ENCODE assay signal across 32 mouse cellular contexts in the genomic region with DNA sequence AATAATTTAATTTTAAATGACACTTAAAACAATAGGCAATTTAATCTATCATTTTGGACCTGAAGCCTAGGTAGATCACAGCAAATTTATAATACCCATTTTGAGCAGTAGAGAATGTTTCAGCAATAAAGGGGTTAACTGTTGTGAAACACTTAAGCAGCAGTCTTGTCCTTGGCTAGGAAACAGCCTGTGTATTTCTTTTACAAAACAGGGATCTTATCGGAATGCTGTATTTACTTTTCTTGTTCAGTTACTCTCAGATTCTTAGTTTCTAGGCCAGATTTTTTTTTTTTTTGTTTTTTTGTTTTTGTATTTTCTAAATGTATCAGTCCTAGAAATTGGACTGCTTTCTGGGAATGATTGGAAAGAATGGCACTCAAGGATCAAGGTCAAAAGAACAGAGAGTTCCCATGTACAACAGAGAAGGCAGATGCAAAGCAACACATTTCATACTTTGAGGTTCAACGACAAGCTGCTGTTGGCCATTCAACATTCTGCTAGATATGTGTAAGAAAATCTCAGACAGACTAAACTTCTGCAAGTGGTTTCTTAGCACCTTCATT.
DNase-seq lines count a peak whose midpoint lies in the region; ATAC-seq and TF ChIP-seq lines count a peak whose summit lies in the region.
"Had no signal": no experiment of that assay in that cellular context is flagged by ENCODE, and none has a peak within 500 bp of the region (broad histone marks: within the 10 kb centered on the region; RNA-seq: fewer than 3 reads in every experiment).

No protein-coding gene starts in this region.

- H3K4me2 ChIP-seq in heart, embryonic 12.5 days: no peak overlapping the region
- H3K4me2 ChIP-seq in lung, embryonic 16.5 days (ENCODE audit: low read depth, low read length): no peak overlapping the region
- H3K4me2 ChIP-seq: embryonic facial prominence, embryonic 13.5 days; limb, embryonic 12.5 days; liver, embryonic 12.5 days; midbrain, embryonic 11.5 days had no signal

- DNase-seq in heart, adult 18-20 months: peak; percentile 28 to 33
- no peak for DNase-seq in layer of hippocampus, adult 2 months (ENCODE audit: low spot score in 2 of 2)
- DNase-seq in layer of hippocampus, adult 8-10 months (ENCODE audit: low spot score in 2 of 2): no peak
- no peak for DNase-seq in lung, adult 2 months
- peak; percentile 1 for DNase-seq in yolk sac, embryonic 10.5 days (ENCODE audit: low spot score)
- DNase-seq in hindbrain, embryonic 10.5 days (ENCODE audit: low spot score): no peak
- DNase-seq: adrenal gland, postnatal 14 days; cerebellum, adult 11-12 months; cerebellum, postnatal 10 days; gastrocnemius, adult 2 months; gastrocnemius, postnatal 36 days; kidney, adult 18-20 months; kidney, postnatal 4 days; layer of hippocampus, adult 9-11 months; liver, postnatal 0 days; right cerebral cortex, postnatal 25 days; spleen, adult 18-20 months; thymus, adult 2 months; thymus, postnatal 36 days had no signal

- 47% methylated on average over 2 of the region's 2 CpGs for WGBS in heart, embryonic 12.5 days
- 25% methylated on average over 2 of the region's 2 CpGs for WGBS in lung, embryonic 16.5 days
- WGBS in lung, adult 2 months: 43% methylated on average over 2 of the region's 2 CpGs
- WGBS in hindbrain, embryonic 10.5 days: 70% methylated on average over 2 of the region's 2 CpGs

- H3K4me3 ChIP-seq in heart, embryonic 12.5 days: no peak overlapping the region
- H3K4me3 ChIP-seq in layer of hippocampus, adult 2 months: no peak overlapping the region
- H3K4me3 ChIP-seq in lung, embryonic 16.5 days (ENCODE audit: low read length): no peak overlapping the region
- H3K4me3 ChIP-seq in lung, adult 2 months (replicated peaks; ENCODE audit: extremely low read depth, low read depth, low read length): no peak overlapping the region
- no peak overlapping the region for H3K4me3 ChIP-seq in hindbrain, embryonic 10.5 days
- H3K4me3 ChIP-seq: embryonic facial prominence, embryonic 13.5 days; forebrain, embryonic 10.5 days; gastrocnemius, adult 2 months; heart, embryonic 10.5 days; limb, embryonic 12.5 days; liver, embryonic 12.5 days had no signal

- no peak for TF ChIP-seq POLR2A in lung, adult 2 months (IDR thresholded peaks at IDR 0.05; ENCODE audit: borderline replicate concordance, extremely low read depth, low read depth, low read length)

- no peak for ATAC-seq in heart, embryonic 12.5 days (ENCODE audit: insufficient number of reproducible peaks, low FRiP score)
- peak; percentile 92 for ATAC-seq in lung, embryonic 16.5 days (ENCODE audit: low read depth)
- ATAC-seq: activated CD4-positive, CD25-positive, alpha-beta regulatory T cell, adult 4 months; forebrain, embryonic 16.5 days; hindbrain, embryonic 16.5 days; liver, embryonic 12.5 days; liver, postnatal 0 days; midbrain, embryonic 16.5 days had no signal

- H3K36me3 ChIP-seq in heart, embryonic 12.5 days: no peaks in the 10 kb centered on the region
- H3K36me3 ChIP-seq in lung, embryonic 16.5 days (ENCODE audit: control insufficient read depth, insufficient read depth, low read length): no peaks in the 10 kb centered on the region
- no peaks in the 10 kb centered on the region for H3K36me3 ChIP-seq in hindbrain, embryonic 10.5 days
- H3K36me3 ChIP-seq: embryonic facial prominence, embryonic 13.5 days; forebrain, embryonic 10.5 days; heart, embryonic 10.5 days; limb, embryonic 12.5 days; liver, embryonic 12.5 days had no signal

- no peak overlapping the region for H3K9ac ChIP-seq in heart, embryonic 12.5 days
- no peak overlapping the region for H3K9ac ChIP-seq in lung, embryonic 16.5 days (ENCODE audit: low read length)
- H3K9ac ChIP-seq: embryonic facial prominence, embryonic 13.5 days; limb, embryonic 12.5 days; liver, embryonic 12.5 days; liver, postnatal 0 days had no signal

- H3K9me3 ChIP-seq in heart, embryonic 12.5 days (replicated peaks): no peaks in the 10 kb centered on the region
- H3K9me3 ChIP-seq in lung, embryonic 16.5 days (ENCODE audit: control insufficient read depth, low read length): no peaks in the 10 kb centered on the region
- H3K9me3 ChIP-seq in hindbrain, embryonic 10.5 days: no peaks in the 10 kb centered on the region
- H3K9me3 ChIP-seq: embryonic facial prominence, embryonic 13.5 days; forebrain, embryonic 10.5 days; heart, embryonic 10.5 days; limb, embryonic 12.5 days; liver, embryonic 12.5 days had no signal

- TF ChIP-seq CTCF in layer of hippocampus, adult 2 months (conservative IDR thresholded peaks at IDR 0.05): no peak
- no peak for TF ChIP-seq CTCF in lung, adult 2 months (IDR thresholded peaks at IDR 0.05; ENCODE audit: insufficient read depth, low read length)

- H3K4me1 ChIP-seq in heart, embryonic 12.5 days (replicated peaks): no peaks in the 10 kb centered on the region
- H3K4me1 ChIP-seq in lung, embryonic 16.5 days (replicated peaks; ENCODE audit: control insufficient read depth, insufficient read depth, low read length): no peaks in the 10 kb centered on the region
- H3K4me1 ChIP-seq in lung, adult 2 months (ENCODE audit: control insufficient read depth, insufficient read depth, low read length): no peaks in the 10 kb centered on the region; the same call in 1 of the 2 replicates
- no peaks in the 10 kb centered on the region for H3K4me1 ChIP-seq in hindbrain, embryonic 10.5 days (replicated peaks)
- H3K4me1 ChIP-seq: embryonic facial prominence, embryonic 13.5 days; forebrain, embryonic 10.5 days; heart, embryonic 10.5 days; limb, embryonic 12.5 days; liver, embryonic 12.5 days had no signal

- no peak overlapping the region for H3K27ac ChIP-seq in heart, embryonic 12.5 days (ENCODE audit: poor library complexity, severe bottlenecking)
- peak overlapping the region; percentile 73 for H3K27ac ChIP-seq in layer of hippocampus, adult 2 months
- peak overlapping the region; percentile 75 for H3K27ac ChIP-seq in lung, embryonic 16.5 days (ENCODE audit: low read length)
- H3K27ac ChIP-seq in hindbrain, embryonic 10.5 days: no peak overlapping the region
- H3K27ac ChIP-seq: embryonic facial prominence, embryonic 13.5 days; forebrain, embryonic 10.5 days; gastrocnemius, adult 2 months; heart, embryonic 10.5 days; limb, embryonic 12.5 days; liver, embryonic 12.5 days had no signal

- no peaks in the 10 kb centered on the region for H3K27me3 ChIP-seq in heart, embryonic 12.5 days (replicated peaks)
- H3K27me3 ChIP-seq in lung, embryonic 16.5 days (ENCODE audit: control insufficient read depth, insufficient read depth, low read depth, low read length): no peaks in the 10 kb centered on the region
- no peaks in the 10 kb centered on the region for H3K27me3 ChIP-seq in hindbrain, embryonic 10.5 days (ENCODE audit: insufficient read depth, poor library complexity, severe bottlenecking)
- H3K27me3 ChIP-seq: CH12.LX; embryonic facial prominence, embryonic 13.5 days; limb, embryonic 12.5 days; liver, embryonic 12.5 days had no signal

Comparison
In these comparisons a context has a peak if more than half of its experiments do, and no peak if none do; other contexts are left out.
1. DNase-seq: peak in heart, adult 18-20 months (2 of 2) and yolk sac, embryonic 10.5 days (single experiment); none in layer of hippocampus, adult 2 months (0 of 2), layer of hippocampus, adult 8-10 months (0 of 2), lung, adult 2 months (single experiment) and hindbrain, embryonic 10.5 days (single experiment).
2. H3K27ac ChIP-seq: peak in layer of hippocampus, adult 2 months (single experiment) and lung, embryonic 16.5 days (single experiment); none in heart, embryonic 12.5 days (single experiment) and hindbrain, embryonic 10.5 days (single experiment).